Mouse (Mus musculus): Measurements from ENCODE around the gene Zfp871.

Gene Zfp871

GRCm38 (mm10) chr17:32788094-32788559 lies at the start of gene Zfp871:
TSS of gene Zfp871 (minus strand) at chr17:32788287.
- peak; percentile 93 for DNase-seq

GRCm38 (mm10) chr17:32830418-32830782 lies 42.3 kb upstream of the Zfp871 start:
- DNase-seq: no peak

- peak; percentile 85 for DNase-seq
Observed at GRCm38 (mm10) chr17:32829540-32830417, 41.7 kb upstream of the Zfp871 start, which contains the start of gene Zfp799. TSS of gene Zfp799 (minus strand) at chr17:32830261.

GRCm38 (mm10) chr17:32816074-32816784 lies 28.1 kb upstream of the Zfp871 start:
- DNase-seq: no peak

- peak; percentile 70 for DNase-seq
Observed at GRCm38 (mm10) chr17:32814136-32814535, 26.0 kb upstream of the Zfp871 start.

- DNase-seq: no peak
Observed at GRCm38 (mm10) chr17:32810648-32811047, 22.6 kb upstream of the Zfp871 start.

- DNase-seq: peak; percentile 27
Observed at GRCm38 (mm10) chr17:32809544-32810374, 21.7 kb upstream of the Zfp871 start, which contains the start of gene Zfp811. TSS of gene Zfp811 (minus strand) at chr17:32809931.

GRCm38 (mm10) chr17:32808921-32809320 lies 20.8 kb upstream of the Zfp871 start:
- no peak for DNase-seq

GRCm38 (mm10) chr17:32789244-32789643 lies 1.2 kb upstream of the Zfp871 start:
- no peak for DNase-seq

GRCm38 (mm10) chr17:32788576-32788975 lies 489 bp upstream of the Zfp871 start:
- DNase-seq: no peak

- peak; percentile 68 for DNase-seq
Observed at GRCm38 (mm10) chr17:32787436-32788093, 522 bp downstream of the Zfp871 start.

GRCm38 (mm10) chr17:32786944-32787343 lies 1.1 kb downstream of the Zfp871 start:
- no peak for DNase-seq

GRCm38 (mm10) chr17:32785656-32786055 lies 2.4 kb downstream of the Zfp871 start:
- DNase-seq: no peak

GRCm38 (mm10) chr17:32777564-32777963 lies 10.5 kb downstream of the Zfp871 start:
- no peak for DNase-seq

- no peak for DNase-seq
Observed at GRCm38 (mm10) chr17:32771213-32771612, 16.9 kb downstream of the Zfp871 start.

- DNase-seq: no peak
Observed at GRCm38 (mm10) chr17:32766422-32766821, 21.7 kb downstream of the Zfp871 start.

- no peak for DNase-seq
Observed at GRCm38 (mm10) chr17:32757331-32757730, 30.8 kb downstream of the Zfp871 start.

GRCm38 (mm10) chr17:32753634-32754033 lies 34.5 kb downstream of the Zfp871 start:
- DNase-seq: peak; percentile 35

GRCm38 (mm10) chr17:32752813-32753360 lies 35.2 kb downstream of the Zfp871 start:
- no peak for DNase-seq

GRCm38 (mm10) chr17:32750611-32751010 lies 37.5 kb downstream of the Zfp871 start:
- no peak for DNase-seq

- DNase-seq: no peak
Observed at GRCm38 (mm10) chr17:32741057-32741456, 47.0 kb downstream of the Zfp871 start.

GRCm38 (mm10) chr17:32738406-32738805 lies 49.7 kb downstream of the Zfp871 start:
- no peak for DNase-seq

Measured in kidney, postnatal 14 days (tissue).